Mouse (Mus musculus) MEL (cell line): ENCODE measurements around the gene Bahd1. TPM values are rescaled to one million over a fixed set of nuclear protein-coding genes. Genes with fewer than 3 reads are reported as not detected.

Experiments
- DNase-seq: peaks from one replicate; pipeline ENCODE4 v3.0.0; 2011; ENCODE audit warnings: low read depth, low spot score
- H3K27ac ChIP-seq: 2 replicates; pipeline ENCODE4 v1.5.1; 2012; ENCODE audit warnings: low read depth, mild to moderate bottlenecking, control low read depth, low read length, moderate library complexity; ENCODE audit not compliant: control insufficient read depth
- H3K27me3 ChIP-seq, 2 experiments: fragments of 150-350 bp in 1 of 2; sonication (generic) in 1 of 2; 2 replicates each; pipeline ENCODE4 v1.6.1; 2012; ENCODE audit warnings: low read length in 2 of 2, mild to moderate bottlenecking in 2 of 2, improper control_type of control experiment in 1 of 2, moderate library complexity in 1 of 2; ENCODE audit not compliant: insufficient read depth in 2 of 2, control insufficient read depth in 1 of 2
- H3K36me3 ChIP-seq, 2 experiments: 2 replicates each; pipeline ENCODE4 v1.6.1; 2012 to 2014; ENCODE audit warnings: low read length in 2 of 2, improper control_type of control experiment in 1 of 2, inconsistent platforms in 1 of 2, mild to moderate bottlenecking in 1 of 2; ENCODE audit not compliant: insufficient read depth in 2 of 2, control insufficient read depth in 1 of 2
- H3K4me1 ChIP-seq, 2 experiments: fragments of 150-350 bp in 1 of 2; sonication (generic) in 1 of 2; 2 replicates each; pipeline ENCODE4 v1.6.1; 2012; ENCODE audit warnings: low read length in 2 of 2, improper control_type of control experiment in 1 of 2, mild to moderate bottlenecking in 1 of 2; ENCODE audit not compliant: insufficient read depth in 2 of 2, control insufficient read depth in 1 of 2
- H3K4me3 ChIP-seq, 2 experiments: fragments of 150-350 bp in 1 of 2; sonication (generic) in 1 of 2; 2 replicates each; pipeline ENCODE4 v1.5.1; 2012; ENCODE audit warnings: low read depth in 2 of 2, low read length in 2 of 2, mild to moderate bottlenecking in 2 of 2, moderate library complexity in 2 of 2, control low read depth in 1 of 2, improper control_type of control experiment in 1 of 2; ENCODE audit not compliant: control insufficient read depth in 1 of 2, insufficient read depth in 1 of 2
- H3K79me2 ChIP-seq: 2 replicates; pipeline ENCODE4 v1.6.1; 2012; ENCODE audit warnings: mild to moderate bottlenecking, low read length, moderate library complexity; ENCODE audit not compliant: control insufficient read depth, poor library complexity, insufficient read depth
- H3K9ac ChIP-seq: 2 replicates; pipeline ENCODE4 v1.6.1; 2012; ENCODE audit warnings: low read depth, mild to moderate bottlenecking, control low read depth, low read length, moderate library complexity; ENCODE audit not compliant: control insufficient read depth, poor library complexity, severe bottlenecking
- H3K9me3 ChIP-seq: fragments of 150-350 bp; sonication (generic); replicated peaks from 2 replicates; pipeline ENCODE4 v1.6.1; 2012; ENCODE audit warnings: mild to moderate bottlenecking, low read length, improper control_type of control experiment, moderate library complexity; ENCODE audit not compliant: insufficient read depth
- BHLHE40 ChIP-seq: IDR thresholded peaks from 2 replicates; pipeline ENCODE4 v1.6.1; 2012; ENCODE audit warnings: low read depth, mild to moderate bottlenecking, inconsistent platforms, low read length, improper control_type of control experiment, borderline replicate concordance
- CHD1 ChIP-seq: IDR thresholded peaks from 2 replicates; pipeline ENCODE4 v1.6.1; 2012; ENCODE audit warnings: low read depth, mild to moderate bottlenecking, inconsistent platforms, low read length, improper control_type of control experiment
- CHD2 ChIP-seq: IDR thresholded peaks from 2 replicates; pipeline ENCODE4 v1.6.1; 2011; ENCODE audit warnings: low read length, improper control_type of control experiment
- E2F4 ChIP-seq: IDR thresholded peaks from 2 replicates; pipeline ENCODE4 v1.6.1; 2011; ENCODE audit warnings: low read depth, low read length, improper control_type of control experiment, borderline replicate concordance
- EP300 ChIP-seq, 2 experiments: IDR thresholded peaks; 2 replicates each; pipeline ENCODE4 v1.6.1; 2011; ENCODE audit warnings: improper control_type of control experiment in 2 of 2, low read length in 2 of 2, low read depth in 1 of 2, mild to moderate bottlenecking in 1 of 2
- GATA1 ChIP-seq: IDR thresholded peaks from 2 replicates; pipeline ENCODE4 v1.6.1; 2011; ENCODE audit warnings: low read depth, low read length, improper control_type of control experiment
- HCFC1 ChIP-seq: IDR thresholded peaks from 2 replicates; pipeline ENCODE4 v1.6.1; 2012; ENCODE audit warnings: low read depth, mild to moderate bottlenecking, inconsistent platforms, low read length, improper control_type of control experiment, moderate library complexity
- JUND ChIP-seq: IDR thresholded peaks from 2 replicates; pipeline ENCODE4 v1.6.1; 2011; ENCODE audit warnings: low read depth, mild to moderate bottlenecking, improper control_type of control experiment, low read length
- KAT2A ChIP-seq: conservative IDR thresholded peaks from 2 replicates; pipeline ENCODE4 v1.6.1; 2012; ENCODE audit warnings: low read depth, low read length, improper control_type of control experiment, inconsistent platforms
- MAFK ChIP-seq: IDR thresholded peaks from 2 replicates; pipeline ENCODE4 v1.6.1; 2011; ENCODE audit warnings: low read depth, mild to moderate bottlenecking, low read length, improper control_type of control experiment, borderline replicate concordance
- MAX ChIP-seq: IDR thresholded peaks from 2 replicates; pipeline ENCODE4 v1.6.1; 2011; ENCODE audit warnings: low read length, improper control_type of control experiment
- MAZ ChIP-seq: IDR thresholded peaks from 2 replicates; pipeline ENCODE4 v1.6.1; 2012; ENCODE audit warnings: low read depth, mild to moderate bottlenecking, inconsistent platforms, low read length, improper control_type of control experiment
- MXI1 ChIP-seq: IDR thresholded peaks from 2 replicates; pipeline ENCODE4 v1.6.1; 2011; ENCODE audit warnings: mild to moderate bottlenecking, low read depth, low read length, improper control_type of control experiment
- MYB ChIP-seq: IDR thresholded peaks from 2 replicates; pipeline ENCODE4 v1.6.1; 2011; ENCODE audit warnings: mild to moderate bottlenecking, low read depth, low read length, improper control_type of control experiment
- MYC ChIP-seq: IDR thresholded peaks from 2 replicates; pipeline ENCODE4 v1.6.1; 2011; ENCODE audit warnings: low read depth, mild to moderate bottlenecking, low read length, improper control_type of control experiment, moderate library complexity
- NELFE ChIP-seq: IDR thresholded peaks from 2 replicates; pipeline ENCODE4 v1.6.1; 2011; ENCODE audit warnings: low read depth, low read length, improper control_type of control experiment
- POLR2AphosphoS5 ChIP-seq: IDR thresholded peaks from 2 replicates; pipeline ENCODE4 v1.6.1; 2012; ENCODE audit warnings: low read depth, borderline replicate concordance, mild to moderate bottlenecking, inconsistent platforms, low read length, moderate library complexity, mixed read lengths
- RAD21 ChIP-seq: IDR thresholded peaks from 2 replicates; pipeline ENCODE4 v1.6.1; 2011; ENCODE audit warnings: mild to moderate bottlenecking, low read depth, low read length, improper control_type of control experiment
- SIN3A ChIP-seq: IDR thresholded peaks from 2 replicates; pipeline ENCODE4 v1.6.1; 2012; ENCODE audit warnings: low read length, improper control_type of control experiment, inconsistent platforms
- SMC3 ChIP-seq: IDR thresholded peaks from 2 replicates; pipeline ENCODE4 v1.6.1; 2011; ENCODE audit warnings: low read depth, low read length, improper control_type of control experiment
- TAL1 ChIP-seq: IDR thresholded peaks from 2 replicates; pipeline ENCODE4 v1.6.1; 2012; ENCODE audit warnings: mild to moderate bottlenecking, inconsistent platforms, low read length, moderate library complexity, mixed read lengths
- TCF12 ChIP-seq: IDR thresholded peaks from 2 replicates; pipeline ENCODE4 v1.6.1; 2014; ENCODE audit warnings: low read depth, mild to moderate bottlenecking, inconsistent platforms, low read length, improper control_type of control experiment, moderate library complexity
- USF2 ChIP-seq, 2 experiments: IDR thresholded peaks; 2 replicates each; pipeline ENCODE4 v1.6.1; 2011 to 2012; ENCODE audit warnings: improper control_type of control experiment in 2 of 2, low read length in 2 of 2, borderline replicate concordance in 1 of 2, inconsistent platforms in 1 of 2, low read depth in 1 of 2, mild to moderate bottlenecking in 1 of 2; ENCODE audit not compliant: insufficient read depth in 1 of 2
- ZC3H11A ChIP-seq: IDR thresholded peaks from 2 replicates; pipeline ENCODE4 v1.6.1; 2012; ENCODE audit warnings: low read depth, mild to moderate bottlenecking, inconsistent platforms, low read length, improper control_type of control experiment
- ZNF384 ChIP-seq: IDR thresholded peaks from 2 replicates; pipeline ENCODE4 v1.6.1; 2012; ENCODE audit warnings: low read depth, mild to moderate bottlenecking, inconsistent platforms, low read length, improper control_type of control experiment
- polyA plus RNA-seq, 2 experiments: library from polyadenylated mRNA; stranded (reverse) in 1 of 2; unstranded in 1 of 2; fragments of >175 nt in 1 of 2; fragments of >200 nt in 1 of 2; gene quantifications; 2 replicates each; pipeline versions ENCODE4 v1.2.1 to v1.2.4; 2012; ENCODE audit warnings: low replicate concordance in 2 of 2, low read depth in 1 of 2; ENCODE audit not compliant: insufficient read length in 2 of 2, insufficient read depth in 1 of 2, missing spikeins in 1 of 2
- total RNA-seq: library from RNA; depleted of rRNA; stranded (reverse); fragments of 300-350 nt; gene quantifications from 2 replicates; pipeline ENCODE4 v1.2.3, GENCODE M21; 2012

Gene Bahd1
- total and polyA plus RNA-seq, 3 experiments, result 8.0 to 24.7 TPM; not detected in 1

DNA sequence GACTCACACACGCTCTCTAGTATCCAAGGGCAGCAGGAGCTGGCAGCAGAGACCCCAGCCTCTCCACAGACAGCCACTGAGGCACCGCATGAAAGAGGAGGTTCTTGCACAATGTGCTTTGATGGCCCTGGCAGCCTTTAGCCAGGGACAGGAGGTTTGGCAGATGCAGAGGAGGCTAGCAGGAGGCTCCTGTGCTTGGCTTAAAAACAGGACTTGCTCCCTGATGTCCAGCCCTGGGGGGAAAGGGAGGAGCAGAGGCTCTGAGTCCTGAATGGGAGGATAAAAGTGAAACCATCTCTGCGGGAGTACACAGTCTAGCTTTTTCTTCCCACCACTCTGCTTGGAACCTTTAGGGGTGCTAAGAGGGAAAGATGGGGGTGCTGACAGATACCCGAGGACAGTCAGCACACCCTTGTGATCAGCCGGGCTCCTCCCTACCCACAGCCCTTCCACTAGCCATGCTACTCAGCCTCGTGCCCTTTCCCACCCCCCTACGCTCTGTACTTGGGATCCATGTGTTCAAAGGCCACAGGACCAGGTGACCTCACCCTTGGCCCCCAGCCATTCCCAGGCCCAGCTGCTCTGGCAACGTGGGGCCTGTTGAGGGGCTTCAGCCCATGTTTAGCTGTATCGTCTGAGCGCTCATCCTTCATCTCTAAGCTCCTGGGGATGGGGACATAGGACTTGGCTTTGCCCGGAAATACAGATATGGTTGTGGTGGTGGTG lies 13.5 kb downstream of the Bahd1 start:
- H3K27me3 ChIP-seq, result no peaks in the 10 kb centered on the region
- H3K9me3 ChIP-seq, result no peaks in the 10 kb centered on the region
- TF ChIP-seq USF2 (IDR thresholded peaks at IDR 0.05; ENCODE audit: borderline replicate concordance in 1 of 2, insufficient read depth in 1 of 2, low read depth in 1 of 2, low read length in 2 of 2) (no peak), POLR2AphosphoS5 (no peak), EP300 (IDR thresholded peaks at IDR 0.05; ENCODE audit: low read depth in 1 of 2, low read length in 2 of 2) (no peak), HCFC1 (no peak), ZC3H11A (no peak), TAL1 (no peak), RAD21 (no peak), E2F4 (no peak), MAFK (no peak), CHD1 (no peak), MAX (no peak), MYC (no peak), JUND (no peak), CHD2 (no peak), TCF12 (no peak), MYB (no peak), MAZ (no peak), KAT2A (no peak), SMC3 (no peak), MXI1 (no peak)
- H3K79me2 ChIP-seq, result peaks cover 17% of the 10 kb centered on the region
- H3K9ac ChIP-seq, result no peak overlapping the region
- DNase-seq, result no peak
- H3K27ac ChIP-seq, result no peak overlapping the region
- no peaks in the 10 kb centered on the region for H3K4me1 ChIP-seq
- H3K36me3 ChIP-seq, result no peaks in the 10 kb centered on the region
- no peak overlapping the region for H3K4me3 ChIP-seq

DNA sequence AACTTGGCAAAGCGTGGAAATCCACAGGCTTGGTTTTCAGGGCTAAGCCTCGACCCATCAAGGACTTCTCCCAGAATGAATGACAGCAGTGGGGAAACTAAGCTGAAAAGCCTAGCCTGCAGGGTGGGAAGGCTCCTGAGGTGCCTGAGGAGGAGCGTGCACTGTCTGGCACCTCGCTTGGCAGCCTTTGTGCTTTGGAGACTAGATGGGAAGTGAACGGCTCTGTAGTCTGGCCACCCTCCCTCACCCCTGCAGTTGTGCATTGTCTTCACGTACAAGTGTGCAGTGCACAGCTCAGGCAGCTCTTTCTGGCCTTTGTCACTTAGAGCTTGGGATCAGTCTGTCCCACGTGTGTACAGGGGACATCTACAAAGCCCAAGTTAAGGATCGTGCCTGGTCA lies 14.5 kb downstream of the Bahd1 start:
- Histone ChIP-seq H3K9me3 (no peaks in the 10 kb centered on the region), H3K36me3 (peaks cover 0 to 1% of the 10 kb centered on the region in 2 experiments; a peak in 2 of 4 replicates), H3K79me2 (peaks cover 17% of the 10 kb centered on the region), H3K27ac (no peak overlapping the region), H3K4me1 (no peaks in the 10 kb centered on the region), H3K9ac (no peak overlapping the region), H3K4me3 (no peak overlapping the region), H3K27me3 (no peaks in the 10 kb centered on the region)
- no peak for DNase-seq
- TF ChIP-seq ZNF384, result no peak
- TF ChIP-seq SIN3A, result no peak
- TF ChIP-seq USF2 (IDR thresholded peaks at IDR 0.05; ENCODE audit: borderline replicate concordance in 1 of 2, insufficient read depth in 1 of 2, low read depth in 1 of 2, low read length in 2 of 2), result no peak
- no peak for TF ChIP-seq POLR2AphosphoS5
- no peak for TF ChIP-seq NELFE
- no peak for TF ChIP-seq GATA1
- TF ChIP-seq BHLHE40, result no peak
